Mouse (Mus musculus) T-helper 17 cell (primary cell): ENCODE measurements at regions not wholly inside any gene's neighbourhood (a gene's known extent, or its start where the extent isn't known, plus 50 kb on each side); places are given as distances from the start of the nearest gene placed in this dataset.

Source experiments
- in situ Hi-C, 2 experiments: fragments of 300-600 bp; cut with MboI, MseI; formaldehyde crosslinking; loops; 1 replicate in 1 of 2; 2 replicates in 1 of 2; pipeline ENCODE4 v1.15.1; 2025; ENCODE audit warnings: high pct_unique_total_duplicates in 2 of 2

DNA sequence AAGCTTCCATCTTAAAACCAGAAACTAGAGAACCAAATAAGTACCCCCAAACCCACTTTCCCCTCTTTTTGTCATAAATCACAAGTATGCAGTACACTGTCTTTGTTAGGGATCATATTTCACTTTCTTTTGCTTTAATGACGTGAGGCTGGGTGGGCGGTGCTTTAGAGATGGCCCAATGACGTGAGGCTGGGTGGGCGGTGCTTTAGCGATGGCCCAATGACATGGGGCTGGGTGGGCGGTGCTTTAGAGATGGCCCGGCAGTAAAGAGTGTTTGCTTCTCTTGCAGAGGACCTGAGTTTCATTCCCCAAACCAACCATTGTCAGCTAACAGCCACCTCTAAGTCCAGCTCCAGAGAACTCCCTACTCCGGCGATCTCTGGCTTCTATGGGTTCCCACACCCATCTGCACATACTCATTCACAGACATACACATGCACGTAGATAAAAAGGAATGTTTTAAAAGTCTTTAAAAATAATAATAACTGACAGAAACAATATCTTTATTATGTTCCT lies 59.2 kb upstream of the Siah3 start:
- in situ Hi-C loops, result no loop called here

DNA sequence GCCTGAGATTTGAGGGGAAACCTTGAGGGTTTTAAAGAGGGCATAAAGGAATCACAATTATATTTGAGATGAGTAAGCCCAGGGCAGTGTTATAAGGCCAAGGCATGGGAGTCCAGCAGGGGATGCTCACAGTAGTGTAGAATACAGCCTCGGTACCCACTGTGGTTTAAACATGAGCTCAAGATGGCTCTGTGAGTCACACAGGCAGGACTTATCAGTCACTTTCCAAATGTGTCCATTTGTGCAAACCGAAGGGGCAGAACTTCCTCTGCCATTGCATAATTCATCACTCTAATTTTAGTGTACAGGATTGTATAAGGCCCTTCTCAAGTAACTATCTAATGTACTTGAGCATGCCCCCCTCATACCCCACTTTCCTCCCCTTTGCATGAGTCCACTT lies 56.1 kb upstream of the Siah3 start:
- in situ Hi-C loops, result loop anchor here in 1 of 2 experiments (10.0 kb wide), 1 partner anchor 245 kb away; the partner anchor contains the start of gene Erich6b

DNA sequence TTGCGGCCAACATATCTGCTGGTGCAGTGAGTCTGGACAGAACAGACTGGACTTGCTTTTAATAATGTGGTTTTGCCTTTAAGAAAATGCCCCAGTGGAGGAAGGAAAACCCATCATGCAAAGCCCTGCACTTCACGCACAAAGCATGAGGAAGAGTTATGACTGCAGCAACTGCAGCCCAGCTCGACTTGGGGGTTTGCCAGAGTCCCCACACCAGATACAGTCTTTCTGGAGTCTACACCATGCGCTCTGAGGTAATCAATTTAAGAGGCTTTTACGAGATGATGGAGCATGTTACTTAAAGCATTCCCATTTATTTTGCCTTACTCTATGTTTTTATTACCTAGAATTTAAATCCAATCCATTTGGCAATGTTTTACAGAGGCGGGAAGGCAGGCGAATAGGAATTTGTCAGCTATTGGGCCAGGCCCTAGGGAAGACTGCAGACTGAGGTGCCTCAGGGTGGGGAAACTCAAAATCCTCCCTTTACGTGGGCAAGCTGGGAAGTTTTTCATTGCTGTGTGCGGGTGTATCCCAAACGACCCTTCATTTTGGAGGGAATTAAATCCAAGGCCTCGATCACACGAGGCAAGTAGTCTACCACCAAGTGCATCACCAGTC lies 53.2 kb upstream of the Siah3 start:
- in situ Hi-C loops, result loop anchor here in 1 of 2 experiments (10.0 kb wide), 1 partner anchor 242 kb away; the partner anchor contains the start of gene Erich6b
